Mouse (Mus musculus) midbrain, embryonic 13.5 days (tissue): ENCODE measurements around the gene Hmgcl. TPM values are rescaled to one million over a fixed set of nuclear protein-coding genes. Genes with fewer than 3 reads are reported as not detected.

Experiments used
- ATAC-seq: fragments of 200-750 bp; cut with Nextera tagmentation; 2 replicates; pipeline ENCODE4 v1.8.0; 2017; ENCODE audit warnings: mild to moderate bottlenecking, moderate TSS enrichment, moderate library complexity
- H3K27ac ChIP-seq: fragments of 300-500 bp; sonication (generic); 2 replicates; pipeline ENCODE4 v1.5.1; 2015; ENCODE audit warnings: inconsistent platforms, mild to moderate bottlenecking, moderate library complexity
- H3K27me3 ChIP-seq: fragments of 300-500 bp; sonication (generic); 2 replicates; pipeline ENCODE4 v1.6.1; 2015; ENCODE audit warnings: mild to moderate bottlenecking, inconsistent platforms
- H3K36me3 ChIP-seq: fragments of 300-500 bp; sonication (generic); 2 replicates; pipeline ENCODE4 v1.6.1; 2015; ENCODE audit warnings: mild to moderate bottlenecking, inconsistent platforms
- H3K4me1 ChIP-seq: fragments of 300-500 bp; sonication (generic); replicated peaks from 2 replicates; pipeline ENCODE4 v1.6.1; 2015; ENCODE audit warnings: inconsistent platforms
- H3K4me2 ChIP-seq: fragments of 300-500 bp; sonication (generic); replicated peaks from 2 replicates; pipeline ENCODE4 v1.6.1; 2015; ENCODE audit warnings: moderate library complexity, mild to moderate bottlenecking, inconsistent platforms
- H3K4me3 ChIP-seq: fragments of 300-500 bp; sonication (generic); replicated peaks from 2 replicates; pipeline ENCODE4 v1.5.1; 2015; ENCODE audit warnings: mild to moderate bottlenecking, inconsistent platforms
- H3K9ac ChIP-seq: fragments of 300-500 bp; sonication (generic); replicated peaks from 2 replicates; pipeline ENCODE4 v1.6.1; 2015; ENCODE audit warnings: mild to moderate bottlenecking, inconsistent platforms
- H3K9me3 ChIP-seq: fragments of 300-500 bp; sonication (generic); 2 replicates; pipeline ENCODE4 v1.6.1; 2016; ENCODE audit warnings: mild to moderate bottlenecking, inconsistent platforms
- WGBS: fragments of 180-500 bp; shearing (Covaris S2); methylation state at CpG from one replicate; pipeline ENCODE4 v1.1.7; 2015; 5-methylcytosine and 5-hydroxymethylcytosine counted together
- polyA plus RNA-seq: library from polyadenylated mRNA; unstranded; fragments of >200 nt; fragmentation: Nextera tagmentation; extraction: Ambion mirVana; gene quantifications from 2 replicates; pipeline ENCODE4 v1.2.1, GENCODE M21; 2015

Hmgcl gene
- polyA plus RNA-seq, 1 experiment from 2014 or later = 51.0 TPM

DNA sequence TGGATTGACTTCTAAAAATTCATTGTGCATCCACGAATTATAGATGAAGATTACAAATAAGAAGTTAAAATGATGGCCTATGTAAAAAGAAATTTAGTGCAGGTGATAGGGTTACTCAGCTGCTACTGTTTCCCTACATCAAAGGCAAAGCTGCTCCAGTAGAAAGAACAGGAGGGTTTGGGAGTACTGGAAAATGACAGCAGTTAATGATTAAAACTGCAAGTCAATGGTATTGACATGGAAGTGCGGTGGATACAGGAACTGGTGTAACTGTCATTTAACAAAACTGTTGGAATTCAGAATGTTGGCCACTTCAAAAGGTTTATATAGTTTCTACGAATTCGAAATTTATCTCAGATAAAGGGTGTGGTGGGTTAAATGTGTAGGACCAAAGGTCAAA is 48.9 kb downstream of the Hmgcl start:
- Histone ChIP-seq H3K27ac (no peak overlapping the region), H3K36me3 (no peaks in the 10 kb centered on the region), H3K4me1 (no peaks in the 10 kb centered on the region), H3K9ac (no peak overlapping the region), H3K9me3 (0 out of 2 replicates have a peak, but pooled peaks cover 4% of the 10 kb centered on the region), H3K4me3 (no peak overlapping the region), H3K27me3 (no peaks in the 10 kb centered on the region), H3K4me2 (no peak overlapping the region)
- no peak for ATAC-seq
- 86% methylated on average over 4 of the region's 4 CpGs for WGBS

DNA sequence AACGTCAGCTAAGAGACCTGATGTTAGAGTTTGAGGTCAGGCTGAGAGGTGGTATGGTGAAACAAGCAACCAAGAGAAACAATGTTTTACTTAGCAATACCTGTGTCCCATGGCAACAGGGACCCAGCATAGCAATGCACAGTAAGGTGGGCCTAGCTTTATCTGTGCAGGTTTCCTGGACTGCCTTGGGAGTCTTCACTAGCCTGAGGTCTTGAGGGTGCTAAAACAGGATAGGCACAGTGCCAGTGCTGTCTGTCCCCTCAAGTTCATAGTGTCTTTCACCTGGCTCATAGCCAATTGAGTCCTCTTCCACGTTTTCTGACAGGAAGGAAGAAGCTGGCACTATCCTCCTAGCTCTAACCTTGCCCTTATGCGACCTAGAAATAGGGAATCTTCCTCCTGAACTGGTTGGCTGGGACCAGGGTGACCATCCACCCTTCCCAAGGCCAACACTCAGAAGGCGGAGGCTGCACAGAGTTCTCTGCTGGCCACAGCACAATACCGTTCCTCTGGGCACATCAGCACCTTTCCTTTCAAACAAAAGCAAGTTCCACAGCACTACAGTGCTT is 57.9 kb downstream of the Hmgcl start:
- Histone ChIP-seq H3K4me3 (no peak overlapping the region), H3K4me2 (no peak overlapping the region), H3K9me3 (0 out of 2 replicates have a peak, but pooled peaks cover 3% of the 10 kb centered on the region), H3K36me3 (peaks cover 77% of the 10 kb centered on the region), H3K4me1 (no peaks in the 10 kb centered on the region), H3K9ac (no peak overlapping the region), H3K27ac (no peak overlapping the region), H3K27me3 (no peaks in the 10 kb centered on the region)
- no peak for ATAC-seq
- 95% methylated on average over 5 of the region's 5 CpGs for whole genome bisulfite sequencing

DNA sequence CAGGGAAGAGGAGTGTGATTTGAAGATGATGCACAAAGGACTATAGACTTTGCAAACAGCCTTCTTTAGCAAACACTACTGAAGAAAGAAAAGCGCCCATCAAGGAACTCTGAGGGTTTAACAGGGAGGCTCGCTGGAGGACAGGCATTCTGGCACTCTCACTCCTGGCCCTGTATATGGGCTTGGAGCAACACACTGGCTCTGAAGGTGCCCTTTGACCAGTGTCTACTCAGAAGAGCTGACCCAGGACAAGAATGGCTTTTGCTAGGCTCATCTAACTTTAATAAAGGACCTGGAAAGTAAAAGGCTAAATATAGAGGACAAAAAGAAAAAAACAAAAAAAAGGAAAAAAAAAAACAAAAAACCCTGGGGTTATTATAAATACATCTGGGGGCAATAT is 58.7 kb downstream of the Hmgcl start:
- ATAC-seq = no peak
- no peaks in the 10 kb centered on the region for H3K27me3 ChIP-seq
- peaks cover 84% of the 10 kb centered on the region for H3K36me3 ChIP-seq
- H3K9ac ChIP-seq = no peak overlapping the region
- no peak overlapping the region for H3K27ac ChIP-seq
- WGBS = 96% methylated on average over 2 of the region's 2 CpGs
- H3K4me3 ChIP-seq = no peak overlapping the region
- no peaks in the 10 kb centered on the region for H3K4me1 ChIP-seq
- no peak overlapping the region for H3K4me2 ChIP-seq
- H3K9me3 ChIP-seq = 0 out of 2 replicates have a peak, but pooled peaks cover 3% of the 10 kb centered on the region

GRCm38 (mm10) chr4:136006821-136007220 is 60.6 kb downstream of the Hmgcl start:
- no peak overlapping the region for H3K4me2 ChIP-seq
- 95% methylated on average over 3 of the region's 3 CpGs for WGBS
- peaks cover 93% of the 10 kb centered on the region for H3K36me3 ChIP-seq
- ATAC-seq = no peak
- H3K4me3 ChIP-seq = no peak overlapping the region
- no peak overlapping the region for H3K9ac ChIP-seq
- H3K4me1 ChIP-seq = no peaks in the 10 kb centered on the region
- no peak overlapping the region for H3K27ac ChIP-seq
- no peaks in the 10 kb centered on the region for H3K27me3 ChIP-seq
- H3K9me3 ChIP-seq = no peaks in the 10 kb centered on the region

DNA sequence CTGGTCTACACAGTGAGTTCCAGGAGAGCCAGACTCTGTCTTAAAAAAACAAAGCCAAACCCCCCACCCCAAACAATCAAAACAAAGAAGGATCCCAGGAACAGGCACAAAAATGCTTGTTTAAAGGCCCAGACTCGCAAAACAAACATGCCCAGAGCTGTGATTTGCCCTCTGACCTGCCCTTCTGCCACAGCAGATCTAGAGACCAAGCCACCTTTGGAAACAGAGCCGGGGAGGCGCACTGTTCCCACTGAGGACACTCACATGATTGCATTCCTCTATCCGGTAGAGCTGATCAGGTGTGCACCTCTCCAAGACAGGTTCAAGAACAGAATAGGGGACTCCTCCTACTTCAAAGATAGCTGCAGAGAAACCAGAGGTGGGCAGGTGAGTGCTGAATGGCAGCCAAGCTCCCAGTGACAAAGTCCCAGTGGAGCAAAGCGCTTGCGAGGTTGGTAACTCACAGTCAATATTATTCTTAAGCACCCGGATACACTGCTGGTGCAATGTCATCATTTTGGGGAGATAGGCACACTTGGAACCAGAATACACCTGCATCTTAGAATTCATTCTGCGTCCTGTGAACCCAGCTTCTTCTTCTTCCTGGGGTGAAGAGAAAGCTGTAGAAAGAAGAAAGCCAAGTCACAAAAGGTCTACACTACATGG is 62.7 kb downstream of the Hmgcl start:
- H3K4me2 ChIP-seq = no peak overlapping the region
- WGBS = 93% methylated on average over 8 of the region's 8 CpGs
- peaks cover 84% of the 10 kb centered on the region for H3K36me3 ChIP-seq
- H3K4me3 ChIP-seq = no peak overlapping the region
- no peak overlapping the region for H3K9ac ChIP-seq
- H3K27me3 ChIP-seq = no peaks in the 10 kb centered on the region
- H3K9me3 ChIP-seq = no peaks in the 10 kb centered on the region
- no peaks in the 10 kb centered on the region for H3K4me1 ChIP-seq
- ATAC-seq = no peak
- no peak overlapping the region for H3K27ac ChIP-seq

DNA sequence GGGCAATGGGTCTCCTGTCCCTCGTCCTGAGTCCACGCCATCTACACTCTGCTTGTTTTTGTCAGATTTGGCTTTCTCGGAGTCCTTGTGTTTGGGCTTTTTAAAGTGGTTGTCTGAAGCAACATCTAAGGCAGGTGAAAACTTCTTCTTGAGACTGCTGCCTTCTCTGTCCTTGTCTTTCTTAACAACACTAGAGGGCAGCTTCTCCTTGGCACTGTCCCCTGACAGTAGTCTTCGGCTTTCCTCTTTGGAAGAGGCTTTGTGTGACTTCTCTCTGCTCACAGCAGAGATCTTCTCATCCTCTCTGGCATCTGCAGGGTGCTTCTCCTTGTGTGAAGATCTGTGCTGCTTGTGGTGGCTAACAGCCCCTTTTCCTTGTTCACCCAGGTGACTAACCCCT is 64.3 kb downstream of the Hmgcl start:
- H3K4me2 ChIP-seq = no peak overlapping the region
- H3K4me1 ChIP-seq = no peaks in the 10 kb centered on the region
- no peak overlapping the region for H3K9ac ChIP-seq
- H3K4me3 ChIP-seq = no peak overlapping the region
- no peaks in the 10 kb centered on the region for H3K27me3 ChIP-seq
- no peak for ATAC-seq
- no peak overlapping the region for H3K27ac ChIP-seq
- H3K36me3 ChIP-seq = peaks cover 68% of the 10 kb centered on the region
- 92% methylated on average over 4 of the region's 4 CpGs for WGBS
- no peaks in the 10 kb centered on the region for H3K9me3 ChIP-seq

Other genes starting within 250 kb of the Hmgcl start
- not detected in 2 replicates for gene Il22ra1, start 218.3 kb upstream of the Hmgcl start, polyA plus RNA-seq
- 0.13 and 0.15 TPM in 2 replicates for gene Myom3, start 186.7 kb upstream of the Hmgcl start, polyA plus RNA-seq
- gene Srsf10, start 90.7 kb upstream of the Hmgcl start, polyA plus RNA-seq = 267 and 285 TPM in 2 replicates
- 144 TPM in 2 replicates for gene Pnrc2, start 72.6 kb upstream of the Hmgcl start, polyA plus RNA-seq
- gene Cnr2, start 51.1 kb upstream of the Hmgcl start, polyA plus RNA-seq = 0.12 and 0.16 TPM in 2 replicates
- gene Fuca1, start 25.7 kb upstream of the Hmgcl start, polyA plus RNA-seq = 49.5 and 52.9 TPM in 2 replicates
- gene Gale, start 17.3 kb downstream of the Hmgcl start, polyA plus RNA-seq = 39.0 and 40.1 TPM in 2 replicates
- gene Lypla2, start 26.2 kb downstream of the Hmgcl start, polyA plus RNA-seq = 190 and 210 TPM in 2 replicates
- gene Pithd1, start 40.8 kb downstream of the Hmgcl start, polyA plus RNA-seq = 55.0 and 57.3 TPM in 2 replicates
- 27.8 and 30.1 TPM in 2 replicates for gene Eloa, start 75.3 kb downstream of the Hmgcl start, polyA plus RNA-seq
- gene Rpl11, start 107.0 kb downstream of the Hmgcl start, polyA plus RNA-seq = 333 and 348 TPM in 2 replicates
- gene Id3, start 197.0 kb downstream of the Hmgcl start, polyA plus RNA-seq = 175 and 214 TPM in 2 replicates
- gene E2f2, start 225.9 kb downstream of the Hmgcl start, polyA plus RNA-seq = 3.8 and 4.0 TPM in 2 replicates